Mouse (Mus musculus): Measurements from ENCODE around the gene Ccnd1.
A peak's percentile ranks its signal among the peaks of the same experiment; 100 is the strongest.

The Ccnd1 gene

GRCm38 (mm10) chr7:144938661-144939343, 923 bp downstream of the Ccnd1 start:
- peak in 1 of 2 experiments; percentile 22 for DNase-seq

GRCm38 (mm10) chr7:144937899-144938517, 1.7 kb downstream of the Ccnd1 start:
- DNase-seq, result no peak

- DNase-seq, result peak; percentile 83 to 91
These were observed 2.2 kb downstream of the Ccnd1 start for GRCm38 (mm10) chr7:144937490-144937889.

GRCm38 (mm10) chr7:144936311-144936880, 3.3 kb downstream of the Ccnd1 start:
- DNase-seq, result no peak

- peak in 1 of 2 experiments; percentile 38 for DNase-seq
These were observed 4.2 kb downstream of the Ccnd1 start for GRCm38 (mm10) chr7:144935563-144935962.

- DNase-seq, result no peak
These were observed 4.8 kb downstream of the Ccnd1 start for GRCm38 (mm10) chr7:144934901-144935300.

GRCm38 (mm10) chr7:144933796-144934195, 5.9 kb downstream of the Ccnd1 start:
- no peak for DNase-seq

GRCm38 (mm10) chr7:144933336-144933735, 6.4 kb downstream of the Ccnd1 start:
- DNase-seq, result peak; percentile 72 to 74

GRCm38 (mm10) chr7:144932389-144932937, 7.3 kb downstream of the Ccnd1 start:
- DNase-seq, result no peak

GRCm38 (mm10) chr7:144931778-144932177, 7.9 kb downstream of the Ccnd1 start:
- DNase-seq, result peak in 1 of 2 experiments; percentile 41

- DNase-seq, result no peak
These were observed 9.8 kb downstream of the Ccnd1 start for GRCm38 (mm10) chr7:144929931-144930330.

GRCm38 (mm10) chr7:144929506-144929905, 10.2 kb downstream of the Ccnd1 start:
- DNase-seq, result no peak

GRCm38 (mm10) chr7:144928889-144929210, 10.9 kb downstream of the Ccnd1 start:
- no peak for DNase-seq

- DNase-seq, result peak in 1 of 2 experiments; percentile 55
These were observed 11.5 kb downstream of the Ccnd1 start for GRCm38 (mm10) chr7:144928009-144928888.

- DNase-seq, result no peak
These were observed 12.1 kb downstream of the Ccnd1 start for GRCm38 (mm10) chr7:144927591-144927990.

- no peak for DNase-seq
These were observed 20.9 kb downstream of the Ccnd1 start for GRCm38 (mm10) chr7:144918823-144919222.

- DNase-seq, result peak; percentile 89
These were observed 24.6 kb downstream of the Ccnd1 start, which contains the start of gene LTO1 for GRCm38 (mm10) chr7:144914948-144915750. Gene LTO1, plus strand, starts transcription at chr7:144915100.

GRCm38 (mm10) chr7:144914296-144914947, 25.3 kb downstream of the Ccnd1 start:
- no peak for DNase-seq

GRCm38 (mm10) chr7:144912897-144913296, 26.8 kb downstream of the Ccnd1 start:
- no peak for DNase-seq

GRCm38 (mm10) chr7:144911121-144911520, 28.6 kb downstream of the Ccnd1 start:
- DNase-seq, result no peak

GRCm38 (mm10) chr7:144908705-144909104, 31.0 kb downstream of the Ccnd1 start:
- no peak for DNase-seq
